Mouse (Mus musculus) heart, postnatal 0 days (tissue): ENCODE data around the gene Snrnp200. TPM values are rescaled to one million over a fixed set of nuclear protein-coding genes. Genes with fewer than 3 reads are reported as not detected.
"Not testable (repeated sequence)": the region's sequence is repeated elsewhere in the genome, so short reads cannot be mapped to it uniquely, and the experiment has no call there.

Experiments
- ATAC-seq: fragments of 200-750 bp; cut with Nextera tagmentation; 2 replicates; pipeline ENCODE4 v1.8.0; 2017; ENCODE audit warnings: low read depth, moderate number of reproducible peaks, moderate library complexity; ENCODE audit not compliant: insufficient read depth
- DNase-seq: peaks from one replicate; pipeline ENCODE4 v3.0.0-alpha.2; 2016; ENCODE audit warnings: low spot score
- H3K27ac ChIP-seq: fragments of 300-500 bp; sonication (generic); 2 replicates; pipeline ENCODE4 v1.5.1; 2014; ENCODE audit warnings: low read depth, mild to moderate bottlenecking
- H3K27me3 ChIP-seq: fragments of 300-500 bp; sonication (generic); 2 replicates; pipeline ENCODE4 v1.6.1; 2014; ENCODE audit warnings: low read length, mixed read lengths; ENCODE audit not compliant: control insufficient read depth, insufficient read depth
- H3K36me3 ChIP-seq: fragments of 300-500 bp; sonication (generic); replicated peaks from 2 replicates; pipeline ENCODE4 v1.6.1; 2014; ENCODE audit warnings: low read length, mixed read lengths; ENCODE audit not compliant: control insufficient read depth, insufficient read depth
- H3K4me1 ChIP-seq: fragments of 300-500 bp; sonication (generic); 2 replicates; pipeline ENCODE4 v1.6.1; 2014; ENCODE audit warnings: antibody characterized with exemption; ENCODE audit not compliant: control insufficient read depth, insufficient read depth
- H3K4me2 ChIP-seq: fragments of 300-500 bp; sonication (generic); 2 replicates; pipeline ENCODE4 v1.6.1; 2014; ENCODE audit warnings: low read depth, mild to moderate bottlenecking, low read length, moderate library complexity
- H3K4me3 ChIP-seq: fragments of 300-500 bp; sonication (generic); 2 replicates; pipeline ENCODE4 v1.5.1; 2014; ENCODE audit warnings: low read depth, low read length
- H3K9ac ChIP-seq: fragments of 300-500 bp; sonication (generic); replicated peaks from 2 replicates; pipeline ENCODE4 v1.6.1; 2014; ENCODE audit warnings: low read depth, low read length, mixed read lengths
- H3K9me3 ChIP-seq: fragments of 300-500 bp; sonication (generic); replicated peaks from 2 replicates; pipeline ENCODE4 v1.6.1; 2016; ENCODE audit warnings: low read length; ENCODE audit not compliant: control insufficient read depth
- CTCF ChIP-seq: IDR thresholded peaks from 2 replicates; pipeline ENCODE4 v1.5.1; 2016; ENCODE audit warnings: antibody characterized with exemption, control low read depth, low read depth
- EP300 ChIP-seq: IDR thresholded peaks from 2 replicates; pipeline ENCODE4 v1.6.1; 2016; ENCODE audit warnings: antibody characterized with exemption, low read depth
- WGBS: fragments of 180-500 bp; shearing (Covaris S2); extraction: QIAGEN DNeasy Blood & Tissue Kit; methylation state at CpG from one replicate; pipeline ENCODE4 v1.1.7; 2014; 5-methylcytosine and 5-hydroxymethylcytosine counted together
- polyA plus RNA-seq: library from polyadenylated mRNA; unstranded; fragments of >200 nt; fragmentation: Nextera tagmentation; extraction: Ambion mirVana; gene quantifications from 2 replicates; pipeline ENCODE4 v1.2.1, GENCODE M21; 2015
- total RNA-seq: library from RNA; depleted of rRNA; stranded (reverse); fragments of >200 nt; gene quantifications from 2 replicates; pipeline ENCODE4 v1.2.3, GENCODE M21; 2014; ENCODE audit warnings: low replicate concordance

Snrnp200 gene
- total and polyA plus RNA-seq, 2 experiments from 2014 or later, result 36.7 to 60.0 TPM

- Histone ChIP-seq H3K27me3 (no peaks in the 10 kb centered on the region), H3K4me2 (peak overlapping the region; percentile 93), H3K4me1 (peaks cover 21% of the 10 kb centered on the region), H3K4me3 (peak overlapping the region; percentile 89), H3K27ac (peak overlapping the region; percentile 99), H3K9me3 (no peaks in the 10 kb centered on the region), H3K9ac (peak overlapping the region; percentile 93), H3K36me3 (peaks cover 6% of the 10 kb centered on the region; the same call in 1 of the 2 replicates)
- TF ChIP-seq EP300, result peak; percentile 20; the same call in 1 of the 2 replicates
- no peak for TF ChIP-seq CTCF
- DNase-seq (peak; percentile 82), ATAC-seq (peak; percentile 93)
- WGBS, result under 1% methylated on average over 75 of the region's 75 CpGs
These were observed 62.3 kb downstream of the Snrnp200 start for GRCm38 (mm10) chr2:127270300-127271041.

- Histone ChIP-seq H3K27ac (peak overlapping the region; percentile 99), H3K9ac (peak overlapping the region; percentile 93), H3K4me2 (peak overlapping the region; percentile 93), H3K36me3 (peaks cover 6% of the 10 kb centered on the region; the same call in 1 of the 2 replicates), H3K4me1 (peaks cover 27% of the 10 kb centered on the region), H3K4me3 (peak overlapping the region; percentile 89), H3K9me3 (no peaks in the 10 kb centered on the region), H3K27me3 (no peaks in the 10 kb centered on the region)
- ATAC-seq (no peak), DNase-seq (peak; percentile 40)
- WGBS, result 8% methylated on average over 8 of the region's 8 CpGs
- no peak for TF ChIP-seq EP300
- TF ChIP-seq CTCF, result no peak
These were observed 62.9 kb downstream of the Snrnp200 start for GRCm38 (mm10) chr2:127271042-127271515.

GRCm38 (mm10) chr2:127272049-127272448, 63.9 kb downstream of the Snrnp200 start:
- peak overlapping the region; percentile 93 for H3K4me2 ChIP-seq
- not testable (repeated sequence) for H3K4me3 ChIP-seq, H3K36me3 ChIP-seq, H3K9ac ChIP-seq, H3K9me3 ChIP-seq, H3K27me3 ChIP-seq, ATAC-seq, DNase-seq, H3K27ac ChIP-seq
- WGBS, result 86% methylated on average over 4 of the region's 4 CpGs
- peaks cover 30% of the 10 kb centered on the region for H3K4me1 ChIP-seq

DNA sequence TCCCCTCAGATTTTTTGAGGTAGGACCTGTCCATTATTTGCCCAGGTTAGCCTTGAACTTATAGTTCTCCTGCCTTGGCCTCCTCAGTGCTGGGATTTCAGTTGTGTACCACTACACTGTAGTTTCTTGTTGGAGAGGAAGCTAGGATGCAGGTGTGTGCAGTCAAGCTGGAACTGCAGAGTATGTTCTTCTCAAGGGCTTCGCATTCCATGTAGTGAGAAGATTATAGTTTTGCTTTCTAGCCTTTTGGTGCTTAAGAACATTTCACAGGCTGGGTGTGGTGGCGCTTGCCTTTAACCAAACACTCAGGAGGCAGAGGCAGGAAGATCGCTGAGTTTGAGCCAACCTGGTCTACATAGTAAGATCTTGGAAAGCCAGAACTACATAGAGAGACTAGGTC, 64.6 kb downstream of the Snrnp200 start:
- TF ChIP-seq EP300, result no peak
- no peak for TF ChIP-seq CTCF
- no peak overlapping the region for H3K4me2 ChIP-seq
- no peak overlapping the region for H3K27ac ChIP-seq
- H3K4me1 ChIP-seq, result peaks cover 30% of the 10 kb centered on the region
- no peak for ATAC-seq
- no peak overlapping the region for H3K9ac ChIP-seq
- H3K4me3 ChIP-seq, result no peak overlapping the region
- no peak for DNase-seq
- no peaks in the 10 kb centered on the region for H3K27me3 ChIP-seq
- no peaks in the 10 kb centered on the region for H3K9me3 ChIP-seq
- H3K36me3 ChIP-seq, result peaks cover 6% of the 10 kb centered on the region; the same call in 1 of the 2 replicates
- 96% methylated on average over 3 of the region's 3 CpGs for WGBS

DNA sequence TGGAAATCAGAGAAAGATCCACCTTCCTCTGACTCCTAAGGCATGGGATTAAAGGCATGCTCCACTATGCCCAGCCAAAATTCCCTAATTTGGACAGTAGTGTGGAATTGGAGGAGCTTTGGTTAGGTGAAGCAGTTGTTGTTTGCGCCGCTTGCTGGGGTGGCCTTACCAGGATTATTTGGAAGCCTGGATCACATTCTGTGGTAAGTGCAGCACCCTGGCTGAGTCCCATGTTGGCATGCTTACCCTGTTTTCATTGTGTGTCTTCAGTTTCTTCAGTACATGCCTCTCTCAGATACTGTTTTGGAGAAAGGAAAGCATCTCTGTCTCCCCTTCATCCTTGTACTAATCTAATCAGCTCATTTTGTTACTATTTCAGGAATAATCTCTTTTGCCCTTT, 66.4 kb downstream of the Snrnp200 start:
- peak overlapping the region; percentile 30; the same call in 1 of the 2 replicates for H3K4me2 ChIP-seq
- DNase-seq (no peak), ATAC-seq (no peak)
- H3K27ac ChIP-seq, result peak overlapping the region; percentile 51
- no peak overlapping the region for H3K4me3 ChIP-seq
- H3K36me3 ChIP-seq, result peaks cover 6% of the 10 kb centered on the region; the same call in 1 of the 2 replicates
- H3K9me3 ChIP-seq, result no peaks in the 10 kb centered on the region
- no peak overlapping the region for H3K9ac ChIP-seq
- no peaks in the 10 kb centered on the region for H3K27me3 ChIP-seq
- 55% methylated on average over 2 of the region's 2 CpGs for WGBS
- H3K4me1 ChIP-seq, result peaks cover 30% of the 10 kb centered on the region
- TF ChIP-seq CTCF, result no peak
- TF ChIP-seq EP300, result no peak
